Mouse (Mus musculus): ENCODE measurements around the gene Polg2. TPM values are rescaled to one million over a fixed set of nuclear protein-coding genes. Genes with fewer than 3 reads are reported as not detected.
"Not testable (repeated sequence)": the region's sequence is repeated elsewhere in the genome, so short reads cannot be mapped to it uniquely, and the experiment has no call there.

Gene Polg2
- polyA plus RNA-seq, 1 experiment from 2014 or later: 12.9 TPM

GRCm38 (mm10) chr11:106727967-106728366, 51.4 kb downstream of the Polg2 start:
- TF ChIP-seq CTCF (IDR thresholded peaks at IDR 0.05; ENCODE audit: low read depth): no peak
- no peaks in the 10 kb centered on the region for H3K9me3 ChIP-seq (ENCODE audit: control insufficient read depth)
- 53% methylated on average over 5 of the region's 5 CpGs for WGBS
- H3K4me2 ChIP-seq (replicated peaks; ENCODE audit: low read depth): no peak overlapping the region
- H3K27me3 ChIP-seq (replicated peaks; ENCODE audit: control insufficient read depth, insufficient read depth, low read length): no peaks in the 10 kb centered on the region
- H3K4me1 ChIP-seq (replicated peaks; ENCODE audit: control insufficient read depth, insufficient read depth, low read length): no peaks in the 10 kb centered on the region
- H3K4me3 ChIP-seq (ENCODE audit: low read depth, low read length): no peak overlapping the region
- no peak for ATAC-seq
- no peak overlapping the region for H3K9ac ChIP-seq (ENCODE audit: low read depth, low read length)
- H3K36me3 ChIP-seq (ENCODE audit: control insufficient read depth, insufficient read depth): no peaks in the 10 kb centered on the region
- H3K27ac ChIP-seq (ENCODE audit: low read depth, low read length): no peak overlapping the region

GRCm38 (mm10) chr11:106724916-106725235, 54.5 kb downstream of the Polg2 start:
- ATAC-seq; H3K36me3 ChIP-seq (ENCODE audit: control insufficient read depth, insufficient read depth); H3K9me3 ChIP-seq (ENCODE audit: control insufficient read depth); H3K9ac ChIP-seq (ENCODE audit: low read depth, low read length); H3K27me3 ChIP-seq (replicated peaks; ENCODE audit: control insufficient read depth, insufficient read depth, low read length); H3K4me2 ChIP-seq (replicated peaks; ENCODE audit: low read depth); H3K4me3 ChIP-seq (ENCODE audit: low read depth, low read length); H3K27ac ChIP-seq (ENCODE audit: low read depth, low read length); H3K4me1 ChIP-seq (replicated peaks; ENCODE audit: control insufficient read depth, insufficient read depth, low read length): not testable (repeated sequence)
- WGBS: 60% methylated on average over 9 of the region's 9 CpGs

GRCm38 (mm10) chr11:106724176-106724915, 55.0 kb downstream of the Polg2 start:
- Histone ChIP-seq H3K9me3 (ENCODE audit: control insufficient read depth) (no peaks in the 10 kb centered on the region), H3K36me3 (ENCODE audit: control insufficient read depth, insufficient read depth) (no peaks in the 10 kb centered on the region), H3K9ac (ENCODE audit: low read depth, low read length) (no peak overlapping the region), H3K27me3 (replicated peaks; ENCODE audit: control insufficient read depth, insufficient read depth, low read length) (no peaks in the 10 kb centered on the region), H3K4me3 (ENCODE audit: low read depth, low read length) (no peak overlapping the region), H3K4me1 (replicated peaks; ENCODE audit: control insufficient read depth, insufficient read depth, low read length) (peaks cover 4% of the 10 kb centered on the region; the same call in 1 of the 2 replicates), H3K4me2 (replicated peaks; ENCODE audit: low read depth) (no peak overlapping the region), H3K27ac (ENCODE audit: low read depth, low read length) (no peak overlapping the region)
- WGBS: 80% methylated on average over 10 of the region's 10 CpGs
- no peak for TF ChIP-seq CTCF (IDR thresholded peaks at IDR 0.05; ENCODE audit: low read depth)
- ATAC-seq: no peak; the same call in 1 of the 2 replicates

- WGBS: 70% methylated on average over 15 of the region's 15 CpGs
- Histone ChIP-seq H3K27ac (ENCODE audit: low read depth, low read length) (no peak overlapping the region), H3K9me3 (ENCODE audit: control insufficient read depth) (no peaks in the 10 kb centered on the region), H3K9ac (ENCODE audit: low read depth, low read length) (no peak overlapping the region), H3K4me3 (ENCODE audit: low read depth, low read length) (no peak overlapping the region), H3K27me3 (replicated peaks; ENCODE audit: control insufficient read depth, insufficient read depth, low read length) (no peaks in the 10 kb centered on the region), H3K36me3 (ENCODE audit: control insufficient read depth, insufficient read depth) (no peaks in the 10 kb centered on the region), H3K4me1 (replicated peaks; ENCODE audit: control insufficient read depth, insufficient read depth, low read length) (peaks cover 4% of the 10 kb centered on the region; the same call in 1 of the 2 replicates), H3K4me2 (replicated peaks; ENCODE audit: low read depth) (no peak overlapping the region)
- ATAC-seq: no peak
- TF ChIP-seq CTCF (IDR thresholded peaks at IDR 0.05; ENCODE audit: low read depth): no peak
Observed at GRCm38 (mm10) chr11:106723611-106724125, 55.7 kb downstream of the Polg2 start.

GRCm38 (mm10) chr11:106722831-106723361, 56.4 kb downstream of the Polg2 start:
- Histone ChIP-seq H3K9me3 (ENCODE audit: control insufficient read depth) (no peaks in the 10 kb centered on the region), H3K27me3 (replicated peaks; ENCODE audit: control insufficient read depth, insufficient read depth, low read length) (no peaks in the 10 kb centered on the region), H3K4me1 (replicated peaks; ENCODE audit: control insufficient read depth, insufficient read depth, low read length) (peaks cover 4% of the 10 kb centered on the region; the same call in 1 of the 2 replicates), H3K27ac (ENCODE audit: low read depth, low read length) (peak overlapping the region; percentile 21; the same call in 1 of the 2 replicates), H3K4me3 (ENCODE audit: low read depth, low read length) (no peak overlapping the region), H3K4me2 (replicated peaks; ENCODE audit: low read depth) (0 out of 2 replicates have a peak overlapping the region, but pooled peaks have one; percentile 6), H3K9ac (ENCODE audit: low read depth, low read length) (no peak overlapping the region), H3K36me3 (ENCODE audit: control insufficient read depth, insufficient read depth) (no peaks in the 10 kb centered on the region)
- WGBS: 5% methylated on average over 6 of the region's 7 CpGs
- ATAC-seq: peak; percentile 72
- no peak for TF ChIP-seq CTCF (IDR thresholded peaks at IDR 0.05; ENCODE audit: low read depth)

DNA sequence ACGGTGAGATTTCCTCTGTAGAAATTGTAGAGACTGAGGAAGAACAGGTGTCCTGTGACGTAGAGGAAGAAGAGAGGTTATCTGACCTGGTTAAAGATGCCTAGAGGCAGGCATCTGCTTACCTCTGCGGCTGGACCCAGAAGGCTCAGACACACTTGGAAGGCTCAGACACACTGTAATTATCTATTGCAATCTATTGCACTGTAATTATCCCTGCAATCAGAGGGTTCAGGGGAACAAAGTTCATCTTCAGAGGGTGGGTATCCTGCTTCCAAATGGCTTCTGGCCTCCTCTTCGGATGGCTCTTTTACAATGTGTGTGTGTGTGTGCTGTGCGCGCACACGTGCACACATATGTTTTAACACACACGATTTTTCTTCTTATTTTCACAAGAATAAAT, 59.0 kb downstream of the Polg2 start:
- H3K27me3 ChIP-seq (replicated peaks; ENCODE audit: control insufficient read depth, insufficient read depth, low read length): no peaks in the 10 kb centered on the region
- H3K9ac ChIP-seq (ENCODE audit: low read depth, low read length): no peak overlapping the region
- whole genome bisulfite sequencing: 35% methylated on average over 8 of the region's 8 CpGs
- peaks cover 4% of the 10 kb centered on the region; the same call in 1 of the 2 replicates for H3K4me1 ChIP-seq (replicated peaks; ENCODE audit: control insufficient read depth, insufficient read depth, low read length)
- no peak overlapping the region for H3K27ac ChIP-seq (ENCODE audit: low read depth, low read length)
- ATAC-seq: no peak
- H3K4me3 ChIP-seq (ENCODE audit: low read depth, low read length): no peak overlapping the region
- H3K9me3 ChIP-seq (ENCODE audit: control insufficient read depth): no peaks in the 10 kb centered on the region
- no peak overlapping the region for H3K4me2 ChIP-seq (replicated peaks; ENCODE audit: low read depth)
- no peak for TF ChIP-seq CTCF (IDR thresholded peaks at IDR 0.05; ENCODE audit: low read depth)
- H3K36me3 ChIP-seq (ENCODE audit: control insufficient read depth, insufficient read depth): no peaks in the 10 kb centered on the region

Small RNA genes within 50 kb of the gene (microRNA-seq; reads per million reads assigned to microRNA genes)
- not detected for gene Gm25994
- gene Mir3064: 3.0 reads per million, percentile 4 among the genes with 10 or more reads in this experiment

Other genes starting within 250 kb of the Polg2 start
- gene Tex2, start 166.1 kb downstream of the Polg2 start, polyA plus RNA-seq (2015; fragmentation: Nextera tagmentation; extraction: Ambion mirVana): 17.1 and 19.3 TPM in 2 replicates
- gene Pecam1, start 28.9 kb downstream of the Polg2 start, polyA plus RNA-seq (2015; fragmentation: Nextera tagmentation; extraction: Ambion mirVana): 25.9 and 26.1 TPM in 2 replicates
- 1.3 and 1.9 TPM in 2 replicates for gene Milr1, start 28.3 kb downstream of the Polg2 start, polyA plus RNA-seq (2015; fragmentation: Nextera tagmentation; extraction: Ambion mirVana)
- 163 and 183 TPM in 2 replicates for gene Ddx5, start 9.6 kb upstream of the Polg2 start, polyA plus RNA-seq (2015; fragmentation: Nextera tagmentation; extraction: Ambion mirVana)
- gene Cep95, start 9.7 kb upstream of the Polg2 start, polyA plus RNA-seq (2015; fragmentation: Nextera tagmentation; extraction: Ambion mirVana): 5.3 and 5.5 TPM in 2 replicates
- 8.0 and 8.9 TPM in 2 replicates for gene Smurf2, start 141.2 kb upstream of the Polg2 start, polyA plus RNA-seq (2015; fragmentation: Nextera tagmentation; extraction: Ambion mirVana)
- 80.6 and 100 TPM in 2 replicates for gene Kpna2, start 220.0 kb upstream of the Polg2 start, polyA plus RNA-seq (2015; fragmentation: Nextera tagmentation; extraction: Ambion mirVana)
- 9.6 and 9.9 TPM in 2 replicates for gene 1810010H24Rik, start 246.1 kb upstream of the Polg2 start, polyA plus RNA-seq (2015; fragmentation: Nextera tagmentation; extraction: Ambion mirVana)